Mouse (Mus musculus) MEL-GATA-1-ER (cell line): ENCODE data around the gene Pitpnm1.

Experiments used
- DNase-seq: peaks from one replicate; pipeline ENCODE4 v3.0.0-alpha.2; 2012; ENCODE audit warnings: low read depth; ENCODE audit errors: extremely low read depth

The Pitpnm1 gene

GRCm38 (mm10) chr19:4137913-4138312 lies 38.1 kb downstream of the Pitpnm1 start:
- DNase-seq, result no peak

GRCm38 (mm10) chr19:4139446-4139845 lies 39.6 kb downstream of the Pitpnm1 start, which contains the start of gene Gpr152:
Gene Gpr152, plus strand, starts transcription at chr19:4139787.
- no peak for DNase-seq

- DNase-seq, result no peak
Observed at GRCm38 (mm10) chr19:4140147-4140546, 40.3 kb downstream of the Pitpnm1 start.

- DNase-seq, result no peak
Observed at GRCm38 (mm10) chr19:4142416-4143173, 42.8 kb downstream of the Pitpnm1 start.

- no peak for DNase-seq
Observed at GRCm38 (mm10) chr19:4143759-4144268, 44.0 kb downstream of the Pitpnm1 start, which contains the start of gene Cabp4. Gene Cabp4, minus strand, starts transcription at chr19:4144033.

- DNase-seq, result no peak
Observed at GRCm38 (mm10) chr19:4144550-4145498, 45.0 kb downstream of the Pitpnm1 start.

GRCm38 (mm10) chr19:4145936-4146335 lies 46.1 kb downstream of the Pitpnm1 start:
- DNase-seq, result no peak

- DNase-seq, result no peak
Observed at GRCm38 (mm10) chr19:4146366-4147021, 46.7 kb downstream of the Pitpnm1 start.

GRCm38 (mm10) chr19:4147022-4147405 lies 47.2 kb downstream of the Pitpnm1 start:
- DNase-seq, result no peak

- no peak for DNase-seq
Observed at GRCm38 (mm10) chr19:4147782-4148490, 48.1 kb downstream of the Pitpnm1 start.

GRCm38 (mm10) chr19:4148491-4148806 lies 48.7 kb downstream of the Pitpnm1 start, which contains the start of gene Coro1b:
Gene Coro1b, plus strand, starts transcription at chr19:4148619.
- peak; percentile 66 for DNase-seq

- no peak for DNase-seq
Observed at GRCm38 (mm10) chr19:4148819-4149218, 49.0 kb downstream of the Pitpnm1 start.

GRCm38 (mm10) chr19:4149283-4149682 lies 49.5 kb downstream of the Pitpnm1 start:
- no peak for DNase-seq

- DNase-seq, result no peak
Observed at GRCm38 (mm10) chr19:4149764-4150461, 50.1 kb downstream of the Pitpnm1 start.

- no peak for DNase-seq
Observed at GRCm38 (mm10) chr19:4150567-4151487, 51.0 kb downstream of the Pitpnm1 start.

- no peak for DNase-seq
Observed at GRCm38 (mm10) chr19:4151488-4151860, 51.7 kb downstream of the Pitpnm1 start.

GRCm38 (mm10) chr19:4151898-4152297 lies 52.1 kb downstream of the Pitpnm1 start:
- DNase-seq, result no peak

- no peak for DNase-seq
Observed at GRCm38 (mm10) chr19:4152445-4153231, 52.8 kb downstream of the Pitpnm1 start.
